Mouse (Mus musculus): ENCODE measurements around the gene Gsap.

DNA sequence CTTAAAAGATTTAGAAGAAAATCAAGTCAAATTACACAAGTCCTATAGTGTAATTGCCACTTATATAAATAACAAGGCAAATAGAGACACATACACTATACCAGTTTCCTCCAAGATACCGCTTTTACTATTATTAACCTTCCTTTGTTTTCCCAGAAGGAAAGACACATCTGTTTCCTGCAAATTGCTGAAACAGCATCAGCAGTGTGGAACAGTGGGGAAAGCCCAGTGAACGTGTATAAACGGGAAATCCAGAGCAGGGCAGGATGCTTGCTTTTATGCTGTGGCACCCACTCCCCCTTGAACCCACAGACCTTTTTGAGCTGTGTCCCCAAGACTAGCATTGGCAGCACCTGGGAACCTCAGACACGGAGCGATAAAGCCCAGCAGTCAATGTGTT, 15.2 kb upstream of the Gsap start:
- TF ChIP-seq CTCF (conservative IDR thresholded peaks at IDR 0.05; ENCODE audit: low read length) (no peak), NANOG (IDR thresholded peaks at IDR 0.05; ENCODE audit: borderline replicate concordance, low read length) (no peak), POU5F1 (IDR thresholded peaks at IDR 0.05; ENCODE audit: borderline replicate concordance, low read length) (no peak)
